Mouse (Mus musculus) embryo, embryonic 11.5 days (tissue): Measurements from ENCODE around the gene Pde4d.

Experiments
- DNase-seq: peaks from one replicate; pipeline ENCODE4 v3.0.0-alpha.2; 2012; ENCODE audit warnings: low read depth, low spot score

Gene Pde4d

DNA sequence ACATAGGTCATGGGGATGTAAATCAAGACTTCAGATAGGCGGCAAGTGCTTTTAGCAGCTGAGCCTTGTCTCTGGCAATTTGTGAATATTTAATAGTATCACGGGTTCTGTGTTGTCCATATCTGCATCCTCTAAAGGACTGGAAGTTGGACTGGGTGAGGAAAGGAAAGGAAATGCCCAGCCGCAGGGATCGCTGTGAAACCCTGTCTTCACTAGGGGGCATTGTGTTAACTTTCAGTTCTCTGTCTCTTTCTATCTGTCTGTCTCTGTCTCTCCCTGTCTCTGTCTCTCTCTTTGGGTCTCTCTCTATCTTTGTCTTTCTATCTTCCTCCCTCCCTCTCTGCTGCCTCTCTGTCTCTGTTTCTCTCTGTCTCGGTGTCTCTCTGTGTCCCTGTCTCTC lies 1172.5 kb downstream of the Pde4d start:
- no peak for DNase-seq

DNA sequence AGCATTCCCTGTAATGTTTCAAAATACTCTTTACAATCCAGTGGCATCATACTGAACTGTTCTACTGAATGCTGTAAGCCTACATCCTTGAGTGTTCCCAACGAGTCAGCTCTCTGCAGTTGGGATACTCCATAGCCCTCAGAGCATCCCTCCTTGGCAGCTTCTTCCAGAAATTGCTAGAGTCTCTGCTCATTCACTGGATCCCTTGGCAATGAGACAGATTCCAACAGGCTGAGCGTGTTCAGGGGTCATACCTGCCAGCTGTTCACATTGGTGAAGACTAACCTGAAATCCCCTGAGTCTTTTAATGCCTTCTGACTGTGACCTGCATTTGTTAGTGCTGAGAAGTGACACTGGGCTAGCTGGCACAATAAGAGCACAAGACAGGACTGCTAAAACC lies 1173.5 kb downstream of the Pde4d start:
- DNase-seq = no peak

DNA sequence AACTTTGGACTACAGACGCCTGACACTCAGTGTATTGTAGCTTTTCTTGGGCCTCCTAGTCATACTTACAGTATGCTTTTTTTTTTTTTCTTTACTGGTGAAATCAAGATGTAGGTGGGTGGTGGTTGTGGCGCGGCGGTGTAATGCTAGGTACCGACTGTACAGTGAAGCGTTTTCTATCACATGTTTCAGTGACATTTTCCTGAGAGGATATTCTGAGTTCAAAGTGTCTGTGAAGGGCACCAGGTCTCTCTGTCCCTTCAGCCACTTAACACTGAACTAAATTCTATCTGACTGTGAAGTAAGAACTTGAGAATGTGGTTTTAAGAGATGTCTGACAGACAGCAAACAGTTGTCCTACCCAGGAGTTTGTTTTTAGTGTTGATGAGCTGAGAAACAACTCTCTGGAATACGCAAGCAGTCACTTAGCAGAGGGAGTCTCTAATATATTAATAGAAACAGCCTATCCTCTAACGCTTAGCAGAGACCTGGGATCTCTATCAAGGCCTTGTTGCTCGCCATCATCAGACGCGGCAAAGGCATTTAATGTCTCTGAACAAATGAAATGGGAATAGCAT lies 1175.1 kb downstream of the Pde4d start:
- DNase-seq = no peak

DNA sequence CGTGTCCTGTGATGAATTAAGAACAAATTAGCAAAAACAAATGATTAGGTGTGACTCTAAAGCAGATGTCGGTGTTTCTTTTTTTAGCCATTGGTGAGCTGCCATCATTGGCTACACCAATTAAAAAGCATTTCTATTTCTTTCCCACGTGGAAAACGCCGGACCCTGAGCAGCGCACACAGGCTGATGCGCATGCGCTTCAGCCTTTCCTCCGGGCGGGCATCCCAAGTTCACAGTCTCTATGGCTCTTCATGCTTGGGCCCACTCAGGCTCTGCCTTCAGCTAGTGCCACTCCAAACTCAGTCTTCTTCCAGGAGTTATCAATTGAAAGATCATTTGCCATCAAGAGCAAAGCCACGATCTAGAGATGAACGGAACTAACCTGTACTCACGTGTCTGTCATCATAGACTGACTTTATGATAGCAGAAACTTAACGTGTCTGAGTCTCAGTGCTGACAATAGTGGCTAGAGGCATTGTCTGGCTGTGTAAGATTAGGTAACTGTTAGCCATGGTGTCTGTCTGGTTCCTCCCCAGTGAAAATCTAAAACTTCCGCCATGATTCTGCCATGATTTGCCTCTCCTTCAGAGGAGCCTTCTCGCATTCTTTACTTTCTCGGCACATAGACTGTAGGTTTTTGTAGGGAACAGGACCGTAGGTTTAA lies 1175.8 kb downstream of the Pde4d start:
- no peak for DNase-seq

DNA sequence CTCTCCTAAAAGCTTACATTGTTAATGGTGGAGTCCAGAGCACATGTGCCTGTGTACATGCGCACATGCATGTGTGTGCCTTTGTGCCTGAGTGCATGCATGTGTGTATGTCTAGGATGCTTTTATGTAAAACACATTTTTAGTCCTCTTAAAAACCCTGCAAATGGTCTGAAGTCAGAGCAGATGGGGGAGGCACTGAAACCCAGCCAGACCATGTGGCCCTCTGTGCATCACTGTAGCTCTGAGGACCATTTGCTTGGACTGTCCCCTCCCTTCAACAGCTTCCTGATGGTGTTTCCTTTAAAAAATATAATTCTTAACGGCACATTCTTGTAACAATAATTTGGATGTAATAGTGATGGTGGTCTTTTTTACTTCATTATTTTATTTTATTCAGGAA lies 1177.5 kb downstream of the Pde4d start:
- no peak for DNase-seq

DNA sequence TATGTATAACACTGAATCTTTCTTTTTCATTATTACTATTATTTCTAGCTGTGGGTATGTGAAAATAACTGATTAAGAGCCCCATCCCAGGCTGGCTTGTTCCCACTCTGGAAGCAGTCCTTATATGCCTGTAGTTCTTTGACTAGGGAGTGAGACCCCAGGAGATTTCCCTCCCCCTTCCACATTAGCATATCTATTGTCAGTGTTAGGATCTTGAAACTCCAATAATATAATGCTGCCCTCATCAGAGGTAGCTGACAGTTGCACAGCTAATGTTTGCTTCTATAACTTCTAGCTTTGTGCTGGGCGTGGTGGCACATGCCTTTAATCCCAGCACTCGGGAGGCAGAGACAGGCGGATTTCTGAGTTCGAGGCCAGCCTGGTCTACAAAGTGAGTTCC lies 1178.9 kb downstream of the Pde4d start:
- DNase-seq = no peak

DNA sequence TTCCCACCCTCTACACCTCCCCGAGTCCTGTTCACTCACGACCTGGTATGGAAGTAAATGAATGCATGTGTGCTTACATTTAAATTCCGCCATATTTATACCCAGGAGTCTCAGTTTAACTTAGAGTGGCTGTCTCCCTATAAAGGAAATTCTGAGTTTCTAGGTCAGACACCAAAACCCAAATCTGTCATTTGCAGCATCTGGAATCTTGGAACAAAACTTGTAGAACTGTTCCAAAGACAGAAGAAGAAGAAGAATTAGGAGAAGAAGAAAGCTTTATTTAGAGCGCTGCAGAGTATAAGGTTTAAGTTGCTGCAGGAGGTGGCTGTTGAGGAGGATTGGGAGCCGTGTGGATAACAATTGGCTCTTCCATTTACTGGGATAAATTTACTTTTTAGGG lies 1179.5 kb downstream of the Pde4d start:
- DNase-seq = no peak

DNA sequence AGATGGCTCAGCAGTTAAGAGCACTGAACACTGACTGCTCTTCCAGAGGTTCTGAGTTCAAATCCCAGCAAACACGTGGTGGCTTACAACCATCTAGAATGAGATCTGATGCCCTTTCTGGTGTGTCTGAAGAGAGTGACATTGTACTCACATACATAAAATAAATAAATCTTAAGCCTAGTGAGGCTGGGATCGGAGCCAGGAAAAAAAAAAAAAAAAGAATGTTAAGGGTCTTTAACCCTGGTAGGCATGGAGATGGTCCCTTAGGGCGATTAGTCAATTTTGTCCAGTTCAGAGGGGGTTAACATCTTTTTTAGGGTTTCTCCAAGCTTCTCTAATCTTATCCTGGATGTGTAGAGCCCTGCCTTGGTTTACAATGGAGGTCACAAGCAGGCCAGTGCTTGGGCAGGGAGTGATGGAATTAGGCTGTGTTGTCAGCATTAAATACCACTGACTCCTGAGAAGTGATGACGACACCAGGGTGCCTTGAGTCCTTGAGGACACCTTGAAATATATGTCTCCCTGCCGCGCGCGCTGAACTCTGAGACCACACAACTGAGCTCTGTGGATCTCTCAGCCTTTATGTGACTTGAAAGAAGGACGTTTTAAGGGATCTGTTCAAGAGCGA lies 1181.8 kb downstream of the Pde4d start:
- DNase-seq = no peak

DNA sequence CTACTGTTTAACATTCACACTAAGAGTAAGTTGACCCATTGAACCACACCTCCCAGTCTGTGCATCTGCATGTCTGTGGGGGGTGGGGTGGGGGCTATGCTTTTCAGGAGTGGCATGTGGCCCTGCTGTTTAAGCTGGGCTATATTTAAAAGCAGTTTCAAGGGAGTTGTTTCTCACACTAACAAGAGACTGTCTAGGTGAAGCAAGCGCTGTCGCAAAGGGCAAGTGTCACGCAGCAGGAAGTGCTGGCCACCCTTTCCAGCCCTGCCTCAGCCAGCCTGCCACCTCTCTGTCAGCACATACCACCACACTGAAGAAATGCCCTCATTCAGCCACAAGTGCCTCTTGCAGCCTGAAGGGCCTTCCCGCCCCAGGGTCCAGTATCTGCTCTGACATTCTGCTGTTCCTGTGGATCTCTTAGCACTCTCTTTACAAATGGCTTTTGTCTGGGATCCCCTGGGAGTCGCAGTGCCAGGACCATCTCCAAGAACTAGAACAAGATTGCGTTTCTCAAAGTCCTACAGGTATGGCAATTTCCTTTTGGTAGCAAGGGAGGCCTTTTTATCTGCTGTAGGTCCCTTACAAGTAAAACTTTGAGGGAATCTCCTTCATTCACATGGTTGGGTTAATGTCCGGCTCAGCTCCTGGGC lies 1182.8 kb downstream of the Pde4d start:
- no peak for DNase-seq

DNA sequence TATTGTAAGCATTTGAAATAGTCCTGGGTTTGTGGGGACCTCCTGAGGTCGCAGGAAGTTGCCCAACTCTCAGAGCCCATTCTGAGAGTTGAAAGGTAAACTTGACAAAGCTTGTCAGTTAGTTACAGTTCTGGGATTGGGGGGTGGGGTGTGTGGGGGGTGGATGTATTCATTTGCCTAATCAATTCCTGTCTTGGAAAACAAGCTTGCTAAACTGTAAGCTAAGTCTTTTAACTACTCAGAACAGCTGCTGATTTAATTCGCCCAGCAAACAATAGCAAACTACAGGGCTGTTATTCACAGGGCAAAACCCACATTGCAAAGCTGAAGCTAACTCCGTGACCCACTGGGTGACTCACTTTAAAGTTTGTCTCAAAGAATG lies 1183.3 kb downstream of the Pde4d start:
- no peak for DNase-seq

DNA sequence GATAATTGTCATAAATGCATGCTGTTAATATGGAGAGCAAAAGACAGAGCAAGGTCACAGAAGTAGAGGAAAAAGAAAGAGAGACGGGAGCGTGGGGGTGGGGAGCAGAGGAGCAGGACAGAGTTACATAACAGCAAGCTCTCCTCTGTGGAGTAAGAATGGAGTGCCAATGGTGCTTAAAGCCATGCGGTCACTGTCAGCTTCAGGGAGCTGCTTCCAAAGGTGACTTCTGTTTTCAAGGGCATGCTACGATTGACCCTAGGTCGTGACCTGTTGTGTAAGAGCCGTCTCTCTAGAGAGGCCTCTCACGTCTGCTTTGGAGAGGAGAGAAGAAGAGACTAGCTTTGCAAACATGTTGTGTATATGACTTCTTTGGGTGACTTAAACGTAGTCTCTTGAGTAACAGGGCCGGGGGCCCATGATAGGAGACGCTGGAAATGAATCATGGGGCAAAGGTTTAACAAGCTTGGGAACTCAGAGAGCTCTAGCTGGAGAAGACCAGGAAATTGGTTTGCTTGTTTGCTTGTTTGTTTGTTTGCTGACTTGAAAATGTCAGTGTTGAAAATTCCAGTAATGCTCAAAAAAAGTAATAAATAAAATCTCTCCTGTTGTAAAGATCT lies 1186.3 kb downstream of the Pde4d start:
- no peak for DNase-seq

DNA sequence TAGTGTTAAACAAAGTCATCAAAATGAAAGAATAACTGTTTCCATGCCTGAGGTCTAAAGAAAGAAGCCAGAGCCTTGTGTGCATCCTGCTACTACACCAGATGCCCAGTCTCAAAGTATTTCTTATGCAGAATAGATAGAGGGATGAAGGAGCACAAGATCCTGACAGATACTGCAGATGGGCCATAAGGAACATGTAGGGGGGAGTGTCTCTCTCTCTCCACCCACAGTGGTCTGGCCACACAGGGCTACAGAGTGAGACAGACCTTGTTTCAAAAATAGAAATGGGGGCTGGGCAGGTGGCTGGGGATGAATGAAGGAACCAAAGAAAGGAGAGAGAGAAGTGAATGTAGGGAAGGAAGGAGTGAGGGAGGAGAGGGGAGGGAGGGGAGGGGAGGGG lies 1188.5 kb downstream of the Pde4d start:
- DNase-seq = no peak

DNA sequence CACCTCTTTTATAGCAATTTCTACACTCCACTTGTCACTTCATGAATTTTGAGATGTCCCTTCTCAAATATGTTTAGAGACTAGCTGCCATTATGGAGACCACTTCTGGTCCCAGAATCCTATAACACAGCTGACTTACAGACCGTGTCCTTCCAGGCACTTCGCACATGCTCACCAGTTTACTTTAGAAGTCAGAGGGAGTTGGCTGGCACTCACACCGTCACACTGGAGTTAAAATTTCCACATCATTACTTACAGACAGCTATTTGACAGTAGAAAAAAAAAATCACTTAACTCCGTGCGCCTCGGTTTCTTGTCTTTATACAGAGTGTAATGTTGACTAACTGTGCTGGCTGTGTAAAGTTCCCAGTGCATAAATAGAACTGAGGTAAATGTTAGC lies 1189.5 kb downstream of the Pde4d start:
- DNase-seq = no peak

DNA sequence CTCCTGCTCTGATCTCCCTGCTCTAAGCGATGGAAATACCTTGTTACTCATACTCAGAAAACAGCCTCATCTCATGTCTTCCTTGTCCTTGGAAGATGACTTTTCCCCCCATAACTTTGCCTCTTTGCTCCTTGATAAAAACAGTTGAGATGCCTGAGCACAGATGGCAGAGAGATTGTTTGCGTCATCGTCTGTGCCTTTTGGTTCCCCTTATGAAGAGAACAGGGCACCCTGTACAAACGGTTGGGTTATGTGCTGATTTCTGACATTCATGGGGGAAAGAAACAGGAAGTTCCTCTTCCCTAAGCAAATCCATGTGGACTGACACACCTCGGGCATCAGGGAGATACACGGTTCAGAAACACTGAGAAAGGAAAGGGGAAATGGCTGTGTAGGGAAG lies 1191.8 kb downstream of the Pde4d start:
- DNase-seq = no peak

DNA sequence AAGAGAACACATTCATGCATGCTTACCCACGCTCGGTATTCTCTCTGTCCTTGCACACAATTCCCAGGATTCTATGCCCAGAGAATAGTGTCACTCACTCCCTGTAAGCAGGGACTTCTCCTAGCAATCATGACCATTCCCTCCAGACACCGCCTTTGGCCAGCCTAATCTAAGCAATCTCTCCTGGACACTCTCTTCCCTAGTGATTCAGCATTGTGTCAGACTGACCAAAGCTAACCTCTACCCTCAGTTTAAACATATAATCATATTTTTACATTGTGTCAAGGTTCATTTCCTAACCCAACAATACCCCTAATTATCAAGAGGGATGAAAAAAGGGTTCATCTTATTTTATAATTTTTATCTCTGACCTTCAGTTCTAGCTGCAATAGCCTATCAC lies 1193.7 kb downstream of the Pde4d start:
- DNase-seq = no peak

DNA sequence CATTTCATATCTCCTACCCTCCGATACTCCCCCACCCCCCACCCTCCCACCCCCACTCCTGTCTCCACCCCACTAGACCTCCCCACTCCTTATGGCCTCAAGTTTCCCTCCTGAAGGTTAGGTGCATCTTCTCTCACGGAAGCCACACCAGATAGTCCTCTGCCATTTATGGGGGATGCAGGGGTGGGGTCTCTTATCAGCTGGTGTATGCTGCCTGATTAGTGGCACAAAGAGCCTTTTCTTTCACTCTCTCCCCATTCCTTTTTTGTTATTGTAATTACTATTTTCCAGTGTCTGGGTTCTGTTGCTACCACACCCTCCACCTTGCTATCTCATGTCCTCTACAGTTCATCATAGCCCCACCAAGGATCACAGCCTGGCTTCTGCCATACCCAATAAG lies 1194.3 kb downstream of the Pde4d start:
- DNase-seq = no peak

DNA sequence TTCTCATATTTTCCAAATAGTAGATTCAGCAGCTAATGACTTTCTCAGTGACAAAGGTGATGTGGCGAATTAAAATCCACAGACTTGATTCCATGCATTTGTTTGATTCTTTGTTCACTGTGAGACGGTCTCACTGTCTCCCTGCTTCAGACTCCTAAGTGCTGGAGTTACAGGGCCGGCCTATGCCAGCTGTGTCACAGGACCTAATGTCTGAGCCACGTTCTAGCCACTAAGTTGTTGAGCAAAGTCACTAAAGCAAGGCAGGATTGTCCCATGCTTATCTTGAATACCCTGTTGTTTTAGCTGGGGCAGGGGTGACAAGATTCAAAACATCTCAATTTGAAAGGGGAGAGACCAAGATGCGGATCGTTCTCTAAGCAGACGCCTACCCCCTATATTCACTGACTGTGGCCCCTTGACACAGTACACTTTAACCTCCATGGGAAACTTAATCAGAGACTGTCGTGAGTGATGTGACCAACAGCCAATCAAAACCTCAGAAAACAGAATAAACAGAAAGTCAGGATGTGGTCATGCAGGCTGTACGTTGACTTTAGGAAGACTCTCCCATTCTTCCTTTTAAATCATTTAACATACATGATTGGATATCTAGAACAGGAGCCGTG lies 1195.6 kb downstream of the Pde4d start:
- DNase-seq = no peak

DNA sequence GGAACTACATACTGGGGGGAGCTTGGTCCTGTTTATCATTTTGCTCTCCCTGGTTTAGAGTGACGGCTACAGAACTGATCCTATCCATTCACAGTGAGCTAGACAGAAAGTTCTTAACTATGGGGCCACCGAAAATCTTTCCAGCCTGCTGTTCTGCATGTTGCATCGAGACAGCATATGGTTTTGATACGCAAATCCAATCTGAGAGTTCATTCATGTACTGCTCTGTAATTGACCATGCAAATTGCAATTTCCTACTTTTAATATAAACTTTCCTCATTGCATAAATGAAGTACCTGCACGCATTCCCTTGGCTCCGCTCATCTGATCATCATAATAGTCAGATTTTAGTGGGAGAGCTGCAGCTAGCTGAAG lies 1196.1 kb downstream of the Pde4d start:
- DNase-seq = no peak

DNA sequence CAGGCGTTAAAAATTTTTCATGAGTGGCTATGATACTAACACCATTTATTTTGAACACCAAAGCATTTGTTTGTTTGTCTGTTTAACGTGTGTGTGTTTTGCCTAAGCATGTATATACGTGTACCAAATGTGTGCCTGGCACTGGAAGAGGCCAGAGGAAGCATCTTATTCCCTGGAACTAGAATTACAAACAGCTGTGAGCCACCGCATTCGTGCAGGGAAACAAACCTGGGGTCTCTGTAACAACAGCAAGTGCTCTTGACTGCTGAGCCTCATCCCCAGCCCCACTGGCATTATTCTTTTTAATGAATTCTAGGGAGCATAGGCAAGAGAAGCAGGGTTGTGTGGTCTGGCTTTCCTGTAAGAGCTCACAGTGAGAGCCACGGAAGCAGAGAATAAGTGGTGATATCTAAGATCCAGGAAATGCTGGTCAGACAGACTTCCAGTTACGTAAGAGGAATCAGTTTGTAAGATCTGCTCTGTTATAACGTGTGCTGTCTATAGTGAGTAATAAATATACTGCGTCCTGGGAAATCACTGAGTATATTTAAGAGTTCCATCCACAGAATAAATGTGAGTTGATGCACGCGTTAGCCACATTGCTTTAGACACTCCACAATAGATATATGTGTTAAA lies 1197.0 kb downstream of the Pde4d start:
- DNase-seq = no peak

DNA sequence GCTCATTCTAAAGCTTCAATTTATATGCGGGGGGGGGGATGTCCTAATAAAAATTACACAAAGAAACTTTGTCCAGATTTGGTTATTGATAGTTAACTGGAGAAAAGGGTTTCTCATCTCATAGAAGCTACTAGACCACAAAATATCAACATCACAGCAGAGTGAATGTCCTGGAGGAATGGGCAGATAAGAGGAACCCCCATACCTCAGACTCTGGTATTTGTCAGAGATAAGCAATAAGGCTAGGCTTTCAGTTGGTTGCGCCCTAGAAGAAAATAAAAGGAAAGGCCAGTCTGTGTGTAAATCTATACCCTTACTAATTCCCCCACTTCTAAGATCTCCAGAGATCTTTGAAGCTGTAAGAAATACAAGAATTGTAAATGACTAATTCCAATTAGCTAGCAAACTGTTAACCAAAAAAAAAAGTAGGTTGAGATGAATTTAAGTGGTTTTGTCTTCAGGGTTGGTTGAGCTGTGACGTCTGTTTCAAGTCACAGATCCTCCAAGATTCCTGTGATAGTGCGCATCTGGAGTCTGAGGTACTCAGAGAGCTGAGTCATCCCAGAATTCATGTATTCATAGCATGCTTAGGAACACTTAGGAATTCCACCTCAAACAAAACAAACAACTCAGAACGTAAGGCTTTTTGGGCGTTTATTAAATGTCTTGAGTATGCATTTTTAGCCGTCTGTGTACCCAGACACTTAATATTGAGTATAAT lies 1197.9 kb downstream of the Pde4d start:
- no peak for DNase-seq

DNA sequence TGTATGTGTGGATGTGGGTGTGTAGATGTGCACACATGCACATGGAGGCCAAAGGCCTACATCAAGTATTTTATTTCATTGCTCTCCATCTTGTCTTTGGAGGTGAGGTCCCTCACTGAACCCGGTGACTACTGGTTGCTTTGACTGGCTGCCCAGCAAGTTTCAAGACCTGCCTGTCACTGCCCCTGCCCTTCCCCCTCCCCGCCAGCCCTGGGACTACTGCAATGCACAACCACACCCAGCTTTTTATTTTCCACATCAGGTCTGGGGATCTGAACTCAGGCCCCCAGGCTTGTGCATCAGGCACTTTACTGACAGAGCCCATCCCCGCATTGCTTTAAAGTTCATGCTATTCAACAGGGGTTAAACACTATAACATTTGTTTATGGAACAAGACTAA lies 1198.6 kb downstream of the Pde4d start:
- DNase-seq = no peak
